Mouse (Mus musculus) telencephalon, adult 2 months (tissue): ENCODE measurements around the gene Spns3.

Source experiments
- DNase-seq: peaks from one replicate; pipeline ENCODE4 v3.0.0-alpha.2; 2011; ENCODE audit warnings: low read depth, low spot score

Spns3 gene

GRCm38 (mm10) chr11:72518449-72518848 is 31.9 kb downstream of the Spns3 start:
- DNase-seq: no peak

DNA sequence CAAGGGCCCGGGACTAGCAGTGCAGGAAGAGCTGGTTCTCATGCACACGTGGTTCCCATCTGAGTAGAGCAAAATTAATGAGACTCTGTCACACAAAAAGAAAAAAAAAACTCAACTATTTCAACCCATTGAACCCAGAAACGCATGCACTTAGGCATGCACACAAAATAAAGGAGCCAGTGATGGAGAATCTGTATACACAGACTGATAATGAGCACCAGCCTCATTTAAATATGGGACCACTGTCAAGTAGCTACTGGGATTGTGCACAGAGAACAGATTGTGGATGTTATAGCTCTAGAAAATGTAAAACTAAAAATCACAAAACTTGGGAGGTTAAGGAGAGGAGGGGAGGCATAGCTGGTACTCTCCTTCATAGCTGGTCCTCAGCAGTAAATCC is 35.3 kb downstream of the Spns3 start:
- DNase-seq: no peak

- no peak for DNase-seq
Measured at GRCm38 (mm10) chr11:72508651-72509050, 41.7 kb downstream of the Spns3 start.

DNA sequence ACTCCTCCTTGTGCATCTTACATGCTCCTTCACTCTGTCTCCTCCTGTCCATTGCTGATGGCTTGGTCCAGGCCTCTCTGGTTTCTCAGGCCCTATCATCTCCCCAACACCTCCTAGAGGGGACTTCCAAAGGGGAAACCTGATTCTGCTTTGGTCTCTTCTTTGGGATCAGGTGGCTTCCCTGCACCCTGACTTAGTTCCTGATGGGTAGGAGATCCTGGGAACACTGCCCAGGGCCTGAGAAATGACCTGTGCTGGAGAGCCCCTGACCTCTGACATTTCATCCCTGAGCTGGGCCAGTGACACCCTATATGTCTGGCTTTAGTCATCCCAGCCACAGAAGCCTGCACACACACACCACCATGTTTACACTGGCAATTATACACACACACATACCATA is 42.7 kb downstream of the Spns3 start:
- no peak for DNase-seq

- no peak for DNase-seq
Measured at GRCm38 (mm10) chr11:72504016-72504797, 46.1 kb downstream of the Spns3 start.

- DNase-seq: no peak
Measured at GRCm38 (mm10) chr11:72503501-72503921, 46.8 kb downstream of the Spns3 start.

- DNase-seq: no peak
Measured at GRCm38 (mm10) chr11:72502236-72502635, 48.1 kb downstream of the Spns3 start.

- no peak for DNase-seq
Measured at GRCm38 (mm10) chr11:72501426-72502002, 48.8 kb downstream of the Spns3 start.

DNA sequence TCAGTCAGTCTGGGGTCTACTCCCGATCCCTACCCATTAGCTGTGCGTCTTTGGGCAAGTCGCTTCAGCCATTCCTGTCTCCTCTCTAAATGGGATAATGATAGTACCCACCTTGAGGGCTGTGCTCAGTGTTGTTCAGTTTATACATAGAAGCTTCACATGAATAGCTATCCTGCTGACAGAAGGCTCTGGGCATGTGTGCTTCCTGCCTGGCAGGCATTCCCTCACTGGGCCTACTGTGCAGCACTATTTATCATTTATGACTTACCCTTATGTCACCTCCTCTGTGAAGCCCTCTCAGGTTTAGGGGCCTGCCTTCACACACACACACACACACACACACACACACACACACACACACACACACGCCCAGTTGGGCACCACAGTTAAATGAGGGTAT is 50.2 kb downstream of the Spns3 start:
- no peak for DNase-seq

DNA sequence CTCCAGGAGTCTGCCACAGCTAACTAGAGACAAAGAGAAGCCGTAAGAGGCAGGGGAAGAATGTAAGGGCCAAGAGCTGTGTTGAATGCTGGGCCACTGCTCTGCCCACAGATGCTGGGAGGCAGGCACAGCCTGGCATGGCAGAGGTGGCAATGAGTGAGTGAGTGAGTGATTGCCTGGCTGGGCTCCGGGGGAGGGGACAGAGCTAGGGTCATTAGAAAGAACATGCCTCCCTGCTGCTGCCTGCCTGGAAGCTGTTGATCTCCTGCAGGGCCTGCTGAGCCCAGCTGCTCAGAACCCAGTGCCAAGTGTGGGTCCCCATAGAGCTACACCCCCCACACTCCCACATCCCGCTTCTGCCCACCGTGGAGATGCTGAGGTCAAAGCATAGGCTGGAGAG is 52.9 kb downstream of the Spns3 start:
- DNase-seq: no peak

GRCm38 (mm10) chr11:72496775-72497174 is 53.5 kb downstream of the Spns3 start:
- DNase-seq: no peak

DNA sequence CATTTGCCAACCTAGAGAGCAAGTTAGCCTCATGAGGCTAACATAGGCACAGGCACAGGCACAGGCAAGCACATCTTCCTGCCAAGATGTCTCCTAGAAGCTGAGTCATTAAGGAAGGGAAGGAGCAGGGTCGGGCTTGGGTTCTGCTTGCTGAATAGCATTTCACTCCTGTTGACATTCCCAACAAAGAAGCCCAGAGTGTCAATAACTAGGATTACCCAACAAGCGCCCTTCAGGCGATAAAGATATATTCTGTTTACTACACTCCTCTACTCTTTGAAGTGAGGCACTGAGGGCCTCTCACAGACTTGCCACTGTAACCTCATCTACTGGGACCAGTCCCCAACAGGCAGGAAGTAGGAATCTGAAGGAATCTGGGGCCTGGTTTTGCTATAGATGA is 54.2 kb downstream of the Spns3 start:
- DNase-seq: no peak

DNA sequence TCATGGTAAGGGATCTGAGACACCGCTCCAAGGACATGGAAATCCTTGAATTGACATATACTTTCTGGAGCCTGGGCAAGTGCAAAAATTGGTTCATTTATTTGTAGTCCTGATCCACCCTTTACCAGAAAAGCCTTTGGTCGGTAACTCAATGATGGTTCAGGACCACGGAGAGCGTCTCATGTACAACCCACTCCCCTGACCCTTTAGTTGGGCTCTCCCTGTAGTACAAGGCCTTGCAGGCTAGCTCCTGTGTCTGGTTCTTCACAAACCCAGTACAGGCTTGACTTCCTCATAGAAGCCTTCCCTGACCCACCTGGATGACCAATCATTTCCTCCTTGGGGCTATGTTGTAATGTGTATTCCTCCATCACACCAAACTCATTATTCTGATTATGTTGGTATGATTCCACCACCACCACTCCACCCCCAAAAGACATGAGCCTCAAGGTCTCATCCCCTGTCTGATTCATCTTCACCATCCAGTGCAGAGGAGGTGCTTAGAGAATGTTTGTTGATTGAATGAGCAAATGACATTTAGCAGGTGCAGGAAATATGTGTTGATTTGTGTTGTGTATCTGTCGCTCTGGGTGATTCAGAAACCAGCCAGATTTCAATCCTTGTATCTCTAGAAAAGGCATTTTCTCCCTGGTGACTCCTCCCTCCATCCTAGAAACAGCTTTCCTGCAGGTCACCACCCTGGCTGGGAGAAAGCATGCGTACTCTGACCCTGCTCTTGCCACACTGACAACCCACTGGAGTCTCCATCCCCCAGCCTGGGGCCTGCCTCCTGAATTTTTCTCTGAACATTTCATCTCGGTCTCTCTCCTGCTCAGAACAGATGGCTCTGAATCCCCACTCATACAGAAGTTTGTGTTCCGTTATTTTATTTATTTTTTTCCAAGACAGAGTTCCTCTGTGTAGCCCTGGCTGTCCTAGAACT is 56.0 kb downstream of the Spns3 start:
- no peak for DNase-seq

GRCm38 (mm10) chr11:72491130-72491960 is 59.0 kb downstream of the Spns3 start:
- DNase-seq: peak; percentile 73

GRCm38 (mm10) chr11:72489881-72490301 is 60.4 kb downstream of the Spns3 start, which contains the start of gene Spns2:
TSS of gene Spns2 (minus strand) at chr11:72489904.
- DNase-seq: peak; percentile 81

DNA sequence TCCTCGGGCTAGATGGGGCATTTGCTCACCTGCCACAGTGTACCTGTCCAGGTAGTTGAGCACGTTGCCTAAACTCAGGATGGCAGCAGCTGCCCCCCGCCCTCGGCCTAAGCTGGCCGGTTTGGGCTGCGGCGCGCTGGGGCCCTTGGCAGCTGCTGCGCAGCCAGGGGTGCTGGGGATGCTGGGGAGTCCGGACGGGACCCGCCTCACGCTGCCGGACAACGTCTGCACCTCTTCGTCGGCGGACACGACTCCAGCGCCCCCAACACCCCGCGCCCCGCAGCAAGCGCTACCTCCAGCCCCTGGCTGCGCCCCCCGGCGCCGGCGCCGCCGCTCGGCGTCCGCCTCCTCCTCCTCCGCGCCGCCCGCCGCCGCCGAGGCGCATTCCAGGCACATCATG is 60.9 kb downstream of the Spns3 start:
- DNase-seq: no peak

GRCm38 (mm10) chr11:72488753-72489271 is 61.5 kb downstream of the Spns3 start:
- peak; percentile 77 for DNase-seq

- no peak for DNase-seq
Measured at GRCm38 (mm10) chr11:72487739-72488138, 62.6 kb downstream of the Spns3 start.

GRCm38 (mm10) chr11:72487171-72487570 is 63.1 kb downstream of the Spns3 start:
- DNase-seq: no peak

GRCm38 (mm10) chr11:72485960-72486359 is 64.3 kb downstream of the Spns3 start:
- no peak for DNase-seq

DNA sequence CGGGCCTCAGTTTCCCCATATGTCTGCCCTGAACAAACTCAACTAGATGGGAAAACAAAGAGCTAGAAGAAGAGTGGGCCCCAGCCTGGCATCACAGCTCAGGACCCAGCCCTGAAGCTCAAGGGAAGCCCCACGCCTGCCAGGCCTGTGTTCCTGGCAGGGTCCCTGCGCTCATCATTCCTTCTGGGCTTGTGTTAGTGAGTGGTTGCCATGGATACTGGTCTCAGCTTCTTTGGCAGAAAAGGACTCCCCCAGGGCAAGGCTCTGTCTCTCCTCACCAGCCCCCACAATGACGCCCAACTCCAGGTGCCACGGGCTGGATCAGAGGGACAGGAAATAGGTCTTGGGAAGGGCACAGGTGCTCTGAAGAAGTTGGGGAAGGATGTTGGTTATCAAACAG is 65.1 kb downstream of the Spns3 start:
- no peak for DNase-seq
